ENCODE assay signal across 9 mouse cellular contexts in the genomic region with DNA sequence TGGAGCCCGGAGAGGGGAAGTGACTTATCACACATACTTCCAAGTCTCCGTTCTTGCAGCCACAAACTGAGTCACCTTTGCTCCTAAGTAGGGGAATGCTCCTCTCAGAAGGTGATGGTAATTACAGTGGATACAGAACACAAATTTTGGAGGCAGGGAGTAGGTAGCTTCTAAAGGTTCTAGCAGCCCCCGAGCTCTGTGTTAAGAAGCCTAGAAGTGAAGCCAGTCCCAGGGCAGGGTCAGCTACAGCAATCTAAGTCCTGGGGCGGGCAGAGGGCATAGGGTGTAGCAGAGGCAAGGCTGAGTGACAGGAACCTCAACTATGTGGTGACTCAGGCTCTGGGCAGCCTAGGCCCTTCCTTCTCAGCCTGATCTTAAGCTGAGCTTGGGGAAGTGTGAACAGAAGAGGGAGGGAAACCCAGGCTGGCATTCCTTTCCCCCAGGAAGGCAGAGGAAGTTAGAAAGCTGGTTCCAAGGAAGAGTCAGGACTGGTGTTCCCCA. TPM values are rescaled to one million over a fixed set of nuclear protein-coding genes. Genes with fewer than 3 reads are reported as not detected.
A peak's percentile ranks its signal among the peaks of the same experiment; 100 is the strongest.
DNase-seq lines count a peak whose midpoint lies in the region; ATAC-seq and TF ChIP-seq lines count a peak whose summit lies in the region.
"Had no signal": no experiment of that assay in that cellular context is flagged by ENCODE, and none has a peak within 500 bp of the region (broad histone marks: within the 10 kb centered on the region; RNA-seq: fewer than 3 reads in every experiment).

No protein-coding gene starts in this region.

- 0 out of 2 replicates have a peak overlapping the region, but pooled peaks have one; percentile 34 for H3K9ac ChIP-seq in forebrain, embryonic 12.5 days
- no peak overlapping the region for H3K9ac ChIP-seq in forebrain, postnatal 0 days
- H3K9ac ChIP-seq in lung, embryonic 15.5 days: no peak overlapping the region
- H3K9ac ChIP-seq: limb, embryonic 13.5 days had no signal

- DNase-seq in forebrain, postnatal 0 days: no peak
- peak; percentile 33 for DNase-seq in CD4-positive helper T cell, adult 2 months (ENCODE audit: low read depth, low spot score)
- DNase-seq in gastrocnemius, postnatal 25 days: peak; percentile 65
- DNase-seq in cerebellum, postnatal 10 days: no peak
- DNase-seq in kidney, postnatal 14 days: no peak
- DNase-seq in layer of hippocampus, postnatal 36 days: no peak

- no peaks in the 10 kb centered on the region for H3K9me3 ChIP-seq in forebrain, embryonic 12.5 days
- H3K9me3 ChIP-seq in forebrain, postnatal 0 days (ENCODE audit: low read length): no peaks in the 10 kb centered on the region
- H3K9me3 ChIP-seq in lung, embryonic 15.5 days: no peaks in the 10 kb centered on the region
- H3K9me3 ChIP-seq: limb, embryonic 13.5 days had no signal

- no peak overlapping the region for H3K4me3 ChIP-seq in forebrain, embryonic 12.5 days (replicated peaks)
- no peak overlapping the region for H3K4me3 ChIP-seq in forebrain, postnatal 0 days (ENCODE audit: low read depth, low read length)
- no peak overlapping the region for H3K4me3 ChIP-seq in lung, embryonic 15.5 days
- H3K4me3 ChIP-seq: limb, embryonic 13.5 days had no signal

- H3K27ac ChIP-seq in forebrain, embryonic 12.5 days: peak overlapping the region; percentile 76
- no peak overlapping the region for H3K27ac ChIP-seq in forebrain, postnatal 0 days (ENCODE audit: low read depth, low read length)
- H3K27ac ChIP-seq in lung, embryonic 15.5 days: peak overlapping the region; percentile 58

- H3K4me1 ChIP-seq in forebrain, embryonic 12.5 days: peaks cover 40% of the 10 kb centered on the region
- peaks cover 11% of the 10 kb centered on the region for H3K4me1 ChIP-seq in forebrain, postnatal 0 days (ENCODE audit: insufficient read depth)
- H3K4me1 ChIP-seq in lung, embryonic 15.5 days: peaks cover 61% of the 10 kb centered on the region

- TF ChIP-seq CTCF in forebrain, postnatal 0 days (IDR thresholded peaks at IDR 0.05; ENCODE audit: low read depth): no peak

- peaks cover 31% of the 10 kb centered on the region for H3K36me3 ChIP-seq in forebrain, embryonic 12.5 days (replicated peaks)
- peaks cover 26% of the 10 kb centered on the region for H3K36me3 ChIP-seq in forebrain, postnatal 0 days (ENCODE audit: insufficient read depth)
- H3K36me3 ChIP-seq in lung, embryonic 15.5 days: peaks cover 25% of the 10 kb centered on the region

- H3K27me3 ChIP-seq in forebrain, embryonic 12.5 days: peaks cover 11% of the 10 kb centered on the region
- H3K27me3 ChIP-seq in forebrain, postnatal 0 days (ENCODE audit: insufficient read depth, low read length): no peaks in the 10 kb centered on the region
- no peaks in the 10 kb centered on the region for H3K27me3 ChIP-seq in lung, embryonic 15.5 days
- H3K27me3 ChIP-seq: limb, embryonic 13.5 days had no signal

- no peak overlapping the region for H3K4me2 ChIP-seq in forebrain, embryonic 12.5 days
- no peak overlapping the region for H3K4me2 ChIP-seq in forebrain, postnatal 0 days (ENCODE audit: low read depth)
- H3K4me2 ChIP-seq in lung, embryonic 15.5 days: no peak overlapping the region
- H3K4me2 ChIP-seq: limb, embryonic 13.5 days had no signal

- no peak for ATAC-seq in forebrain, embryonic 12.5 days (ENCODE audit: low FRiP score)
- no peak for ATAC-seq in forebrain, postnatal 0 days
- no peak for ATAC-seq in lung, embryonic 15.5 days (ENCODE audit: borderline replicate concordance, extremely low read depth, low FRiP score, low TSS enrichment)

- 56% methylated on average over 4 of the region's 4 CpGs for WGBS in forebrain, embryonic 12.5 days
- 54% methylated on average over 4 of the region's 4 CpGs for WGBS in forebrain, postnatal 0 days
- WGBS in lung, embryonic 15.5 days: 23% methylated on average over 4 of the region's 4 CpGs

RNA-seq across cellular contexts. Expression of a gene that starts 5.9 kb away (rescaled TPM):
- polyA plus RNA-seq in forebrain, embryonic 12.5 days (2016; fragmentation: Nextera tagmentation; extraction: Ambion mirVana): 6.4 and 8.5 TPM in 2 replicates
- 11.4 and 17.9 TPM in 2 replicates for total RNA-seq in forebrain, postnatal 0 days (2014; rRNA removed)
- polyA plus RNA-seq in forebrain, postnatal 0 days (2015; fragmentation: Nextera tagmentation; extraction: Ambion mirVana): 3.2 and 3.9 TPM in 2 replicates
- 100 to 1,000 TPM; 183 to 204 TPM for total RNA-seq in gastrocnemius, postnatal 25 days (2021)
- polyA plus RNA-seq in lung, embryonic 15.5 days (2015; fragmentation: Nextera tagmentation; extraction: Ambion mirVana): 24.7 and 25.6 TPM in 2 replicates
- 10 to 100 TPM; 14.5 to 24.0 TPM for total RNA-seq in layer of hippocampus, postnatal 36 days (2021)

RNA-seq across cellular contexts. Expression of a gene that starts 16.4 kb away (rescaled TPM):
- 365 and 373 TPM in 2 replicates for polyA plus RNA-seq in forebrain, embryonic 12.5 days (2016; fragmentation: Nextera tagmentation; extraction: Ambion mirVana)
- total RNA-seq in forebrain, postnatal 0 days (2014; rRNA removed): 524 and 615 TPM in 2 replicates
- polyA plus RNA-seq in forebrain, postnatal 0 days (2015; fragmentation: Nextera tagmentation; extraction: Ambion mirVana): 250 and 269 TPM in 2 replicates
- total RNA-seq in gastrocnemius, postnatal 25 days (2021): 100 to 1,000 TPM; 464 to 492 TPM
- 420 and 427 TPM in 2 replicates for polyA plus RNA-seq in lung, embryonic 15.5 days (2015; fragmentation: Nextera tagmentation; extraction: Ambion mirVana)
- 100 to 1,000 TPM; 233 to 254 TPM for total RNA-seq in layer of hippocampus, postnatal 36 days (2021)

RNA-seq across cellular contexts. Expression of a gene that starts 29.6 kb away (rescaled TPM):
- 36.9 and 37.0 TPM in 2 replicates for polyA plus RNA-seq in forebrain, embryonic 12.5 days (2016; fragmentation: Nextera tagmentation; extraction: Ambion mirVana)
- 20.8 and 24.5 TPM in 2 replicates for total RNA-seq in forebrain, postnatal 0 days (2014; rRNA removed)
- polyA plus RNA-seq in forebrain, postnatal 0 days (2015; fragmentation: Nextera tagmentation; extraction: Ambion mirVana): 14.8 and 17.6 TPM in 2 replicates
- 1 to 10 TPM; 5.7 to 7.2 TPM for total RNA-seq in gastrocnemius, postnatal 25 days (2021)
- 28.4 and 29.7 TPM in 2 replicates for polyA plus RNA-seq in lung, embryonic 15.5 days (2015; fragmentation: Nextera tagmentation; extraction: Ambion mirVana)
- total RNA-seq in layer of hippocampus, postnatal 36 days (2021): 10 to 100 TPM; 19.6 to 19.7 TPM

RNA-seq across cellular contexts. Expression of a gene that starts 41.5 kb away (rescaled TPM):
- polyA plus RNA-seq in forebrain, embryonic 12.5 days (2016; fragmentation: Nextera tagmentation; extraction: Ambion mirVana): 193 and 206 TPM in 2 replicates
- 71.2 and 86.4 TPM in 2 replicates for total RNA-seq in forebrain, postnatal 0 days (2014; rRNA removed)
- 87.8 and 91.3 TPM in 2 replicates for polyA plus RNA-seq in forebrain, postnatal 0 days (2015; fragmentation: Nextera tagmentation; extraction: Ambion mirVana)
- total RNA-seq in gastrocnemius, postnatal 25 days (2021): 10 to 100 TPM; 19.5 to 21.9 TPM
- polyA plus RNA-seq in lung, embryonic 15.5 days (2015; fragmentation: Nextera tagmentation; extraction: Ambion mirVana): 165 and 173 TPM in 2 replicates
- 10 to 100 TPM; 54.7 to 60.7 TPM for total RNA-seq in layer of hippocampus, postnatal 36 days (2021)

RNA-seq across cellular contexts. Expression of a gene that starts 53.8 kb away (rescaled TPM):
- 13.2 and 13.8 TPM in 2 replicates for polyA plus RNA-seq in forebrain, embryonic 12.5 days (2016; fragmentation: Nextera tagmentation; extraction: Ambion mirVana)
- total RNA-seq in forebrain, postnatal 0 days (2014; rRNA removed): 5.1 and 7.3 TPM in 2 replicates
- 7.5 and 8.1 TPM in 2 replicates for polyA plus RNA-seq in forebrain, postnatal 0 days (2015; fragmentation: Nextera tagmentation; extraction: Ambion mirVana)
- total RNA-seq in gastrocnemius, postnatal 25 days (2021): 1 to 10 TPM; 6.0 to 7.2 TPM
- polyA plus RNA-seq in lung, embryonic 15.5 days (2015; fragmentation: Nextera tagmentation; extraction: Ambion mirVana): 30.8 and 35.6 TPM in 2 replicates
- 10 to 100 TPM; 10.9 to 11.8 TPM for total RNA-seq in layer of hippocampus, postnatal 36 days (2021)

Comparison
In these comparisons a context has a peak if more than half of its experiments do, and no peak if none do; other contexts are left out.
1. DNase-seq: peak in CD4-positive helper T cell, adult 2 months (single experiment) and gastrocnemius, postnatal 25 days (single experiment); none in forebrain, postnatal 0 days (single experiment), cerebellum, postnatal 10 days (0 of 2), kidney, postnatal 14 days (single experiment) and layer of hippocampus, postnatal 36 days (0 of 2).